Mouse (Mus musculus): ENCODE results near the gene Ppp1r12b.

The Ppp1r12b gene

DNA sequence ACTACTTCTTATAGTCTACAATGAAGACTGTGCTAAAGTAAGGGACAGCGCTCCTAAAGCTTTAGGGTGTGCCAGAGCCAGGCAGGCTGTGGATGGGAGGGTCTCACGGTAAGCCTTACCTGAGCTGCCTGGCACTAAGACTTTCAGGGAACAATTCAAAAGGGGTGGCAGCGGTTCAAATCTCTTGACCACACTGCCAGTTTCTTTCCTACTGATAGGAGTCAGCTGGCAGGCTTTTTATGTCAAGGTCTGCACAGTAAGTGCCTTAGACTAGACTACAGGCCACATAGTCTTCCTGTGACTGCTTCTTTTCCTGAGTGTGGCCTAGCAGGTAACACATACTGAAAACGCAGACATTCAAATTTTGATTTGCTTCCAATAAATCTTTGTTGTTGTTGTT lies 192.5 kb downstream of the Ppp1r12b start:
- in situ Hi-C loops (cut with MboI, MseI), result no loop called here

DNA sequence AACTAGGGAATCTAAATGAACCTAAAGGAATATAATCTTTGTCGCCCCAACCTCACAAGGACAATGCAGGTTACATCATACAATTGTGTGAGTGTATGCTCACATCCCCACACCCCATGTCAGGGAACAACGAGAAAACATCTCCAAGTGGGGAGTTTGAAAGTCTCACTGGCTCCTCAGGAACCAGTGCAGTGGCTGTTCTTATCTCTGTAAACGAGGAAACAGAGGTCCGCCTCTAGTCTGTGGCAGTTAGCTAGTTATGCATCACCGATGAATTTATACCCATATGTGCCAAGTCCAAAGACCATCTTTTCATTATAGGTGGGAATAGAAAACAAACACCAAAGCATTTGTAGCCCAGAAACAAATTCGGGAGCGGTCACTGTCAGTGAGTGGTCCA lies 194.2 kb downstream of the Ppp1r12b start:
- in situ Hi-C loops (cut with MboI, MseI), result no loop called here

DNA sequence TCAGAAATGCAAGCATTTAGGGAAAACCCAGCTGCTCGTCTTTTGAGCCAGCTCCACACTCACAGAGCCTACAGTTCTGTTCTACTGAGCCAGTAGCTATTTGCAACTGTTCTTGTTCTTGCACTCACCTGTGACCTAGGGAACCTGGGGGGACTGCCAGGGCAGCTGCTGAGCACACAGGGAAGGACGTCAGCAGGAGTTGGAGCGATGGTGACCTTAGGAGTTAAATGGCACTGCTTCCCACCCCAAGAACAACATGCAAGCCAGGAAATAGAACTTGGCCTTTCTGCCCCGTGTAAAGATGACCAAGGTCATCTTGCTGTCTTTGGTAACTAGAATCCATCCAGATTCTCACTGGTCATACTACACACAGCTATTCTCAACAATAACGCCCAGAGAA lies 195.1 kb downstream of the Ppp1r12b start:
- in situ Hi-C loops (cut with MboI, MseI), result no loop called here

DNA sequence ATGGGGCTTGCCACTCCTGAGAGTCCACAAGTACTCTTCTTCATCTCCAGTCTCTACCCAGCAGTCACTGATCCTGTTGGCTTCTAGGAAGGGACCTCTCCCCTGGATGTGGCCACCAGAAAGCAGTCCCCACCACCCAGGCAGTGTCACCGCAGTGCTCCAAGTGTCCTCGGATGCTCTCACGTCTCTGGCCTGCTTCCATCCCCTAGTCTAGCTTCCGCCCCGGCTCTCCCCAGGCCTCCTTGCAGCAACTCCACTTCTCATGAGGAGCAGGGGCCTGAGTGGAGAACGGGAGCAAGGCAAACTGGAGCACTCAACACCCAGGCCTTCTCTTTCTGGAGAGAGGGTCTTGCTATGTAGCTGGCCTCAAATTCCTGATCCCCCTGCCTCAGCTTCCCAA lies 196.6 kb downstream of the Ppp1r12b start:
- in situ Hi-C loops (cut with MboI, MseI), result no loop called here

DNA sequence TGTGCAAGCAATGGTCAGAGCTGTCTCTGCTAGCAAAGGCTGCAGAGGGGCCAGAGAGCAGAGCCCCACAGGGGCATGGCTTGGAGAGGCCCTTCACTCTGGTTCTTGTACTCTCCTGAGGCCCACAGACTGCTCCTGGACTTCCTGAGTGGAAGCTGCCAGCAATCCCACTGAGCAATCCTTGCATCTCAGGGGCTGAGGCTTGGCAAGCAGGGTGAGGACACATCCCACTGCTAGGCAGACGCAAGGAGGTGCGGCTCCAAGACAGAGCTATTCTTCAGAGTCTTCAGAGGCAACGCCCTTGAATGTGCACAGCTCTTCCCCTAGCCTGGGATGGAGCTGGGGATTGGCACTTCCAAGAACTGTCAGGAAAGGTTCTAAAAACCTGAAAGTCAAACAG lies 198.5 kb downstream of the Ppp1r12b start:
- in situ Hi-C loops (cut with MboI, MseI), result no loop called here

DNA sequence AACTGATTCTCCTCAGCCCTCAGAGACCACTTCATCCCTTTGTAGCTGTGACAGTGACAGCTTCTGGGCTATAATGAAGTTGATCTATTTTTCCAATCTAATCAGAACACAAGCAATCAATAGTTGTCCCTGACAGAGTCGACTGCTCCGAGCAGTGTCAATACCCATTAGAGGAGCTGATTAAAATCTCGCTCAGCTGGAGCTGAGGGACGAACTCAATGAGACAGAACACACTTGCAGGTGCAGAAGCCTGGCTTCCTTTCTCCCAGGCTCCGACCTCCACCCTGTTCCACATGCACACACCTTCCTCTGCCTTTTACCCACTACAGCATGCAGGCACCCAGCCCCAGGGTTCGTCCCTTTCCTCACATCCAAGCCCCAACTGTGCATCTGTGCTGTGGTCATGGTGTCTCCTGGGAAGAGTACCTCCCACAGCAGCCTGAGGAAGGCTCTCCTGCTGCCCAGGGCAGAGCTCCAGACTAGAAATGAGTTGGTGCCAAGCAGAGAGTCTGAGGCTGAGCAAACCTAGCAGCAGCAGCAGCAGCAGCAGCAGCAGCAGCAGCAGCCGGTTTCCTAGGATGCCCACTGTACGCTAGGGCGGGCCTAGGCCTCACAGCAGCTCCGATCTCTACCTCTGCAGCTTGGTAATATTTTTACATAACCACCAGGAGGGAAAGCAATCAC lies 199.4 kb downstream of the Ppp1r12b start:
- in situ Hi-C loops (cut with MboI, MseI), result no loop called here

DNA sequence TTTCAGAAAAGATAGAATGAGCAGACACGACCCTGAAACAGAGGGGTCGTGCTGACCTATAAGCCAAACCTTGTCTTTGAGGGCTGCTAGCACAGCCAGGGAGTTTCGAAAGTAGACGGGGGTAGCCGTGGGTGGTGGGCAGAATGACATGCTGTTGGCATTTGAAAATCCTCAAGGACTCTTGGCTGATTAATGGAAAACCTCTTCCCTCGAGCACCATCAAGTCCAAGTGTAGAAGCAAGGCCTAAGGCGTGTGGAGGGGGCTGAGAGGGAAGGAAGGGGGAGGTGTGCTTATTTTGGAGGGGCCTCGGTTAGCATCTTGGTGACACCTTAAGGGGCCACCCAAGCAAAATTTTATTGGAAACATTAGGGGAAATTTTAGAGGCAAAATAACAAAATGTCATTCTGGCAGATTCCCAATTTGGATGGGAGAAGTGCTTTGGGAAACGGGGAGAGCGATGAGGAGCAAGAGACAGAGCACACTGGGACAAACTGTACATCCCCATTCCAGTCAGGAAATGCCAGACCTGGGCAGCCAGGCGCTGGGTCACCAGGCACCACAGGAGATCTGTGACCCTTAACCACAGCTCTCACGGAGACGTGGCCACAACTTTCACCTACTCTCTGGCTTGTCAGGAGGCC lies 200.1 kb downstream of the Ppp1r12b start:
- in situ Hi-C loops (cut with MboI, MseI), result no loop called here

DNA sequence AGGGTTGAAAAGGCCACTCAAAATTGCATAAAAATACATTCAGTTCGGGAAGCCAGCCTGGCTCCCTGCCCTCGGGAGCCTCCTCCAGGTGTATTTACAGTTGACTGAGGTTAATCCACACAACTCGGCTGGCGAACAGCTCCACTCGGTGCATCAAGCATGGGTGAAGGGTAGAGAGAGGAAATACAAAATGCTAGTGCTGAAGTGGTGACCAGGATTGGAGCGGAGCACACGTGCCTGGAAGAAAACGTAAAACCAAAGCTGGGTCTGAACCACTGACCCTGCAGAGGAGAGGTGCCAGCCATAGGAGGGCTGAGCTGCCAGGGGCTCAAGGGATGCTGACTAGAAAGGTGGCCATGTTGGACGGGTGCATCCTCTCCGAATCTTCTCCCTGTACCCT lies 200.9 kb downstream of the Ppp1r12b start:
- in situ Hi-C loops (cut with MboI, MseI), result no loop called here

DNA sequence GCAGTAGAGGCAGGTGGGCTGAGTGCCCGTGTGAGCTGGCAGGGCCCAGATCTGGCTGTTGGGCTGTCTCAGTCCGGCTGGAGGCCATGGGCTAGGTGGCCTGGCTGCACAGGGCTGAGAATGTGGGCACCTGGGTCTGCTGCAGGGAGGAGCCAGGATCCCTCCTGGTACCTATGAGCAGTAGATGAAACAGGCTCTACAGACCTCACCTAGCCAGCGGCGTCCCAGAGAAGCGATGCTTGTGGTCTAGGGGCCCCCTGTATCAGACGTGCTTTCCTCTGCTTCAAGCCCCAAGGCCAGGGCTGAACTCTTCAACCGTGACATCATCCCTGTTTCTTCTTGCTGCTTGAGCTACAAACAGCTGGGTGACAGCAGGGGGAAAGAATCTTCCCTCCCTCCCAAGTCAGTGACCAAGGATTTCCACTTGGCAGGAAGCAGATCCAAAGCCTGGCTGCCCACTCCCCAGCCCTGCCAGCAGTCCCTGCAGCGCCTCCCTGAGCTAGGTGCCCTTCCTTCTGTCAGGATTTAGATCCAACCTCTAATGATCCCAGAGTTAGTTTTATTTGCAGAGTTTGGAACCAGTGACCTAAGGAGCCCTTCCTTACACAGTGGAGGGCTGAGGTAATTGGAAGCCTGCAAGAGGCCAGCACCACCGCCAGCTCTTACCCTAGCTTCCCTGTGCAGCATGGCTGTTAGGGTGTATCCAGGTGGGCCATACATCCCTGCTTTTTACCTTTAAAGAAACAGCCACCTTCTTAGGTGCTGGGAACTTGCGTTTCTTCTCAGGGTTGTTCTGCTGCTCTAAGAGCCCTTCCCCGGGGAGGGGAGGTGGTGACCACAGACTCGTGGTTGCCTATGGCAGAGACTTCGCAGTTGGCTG lies 201.8 kb downstream of the Ppp1r12b start:
- in situ Hi-C loops (cut with MboI, MseI), result no loop called here

DNA sequence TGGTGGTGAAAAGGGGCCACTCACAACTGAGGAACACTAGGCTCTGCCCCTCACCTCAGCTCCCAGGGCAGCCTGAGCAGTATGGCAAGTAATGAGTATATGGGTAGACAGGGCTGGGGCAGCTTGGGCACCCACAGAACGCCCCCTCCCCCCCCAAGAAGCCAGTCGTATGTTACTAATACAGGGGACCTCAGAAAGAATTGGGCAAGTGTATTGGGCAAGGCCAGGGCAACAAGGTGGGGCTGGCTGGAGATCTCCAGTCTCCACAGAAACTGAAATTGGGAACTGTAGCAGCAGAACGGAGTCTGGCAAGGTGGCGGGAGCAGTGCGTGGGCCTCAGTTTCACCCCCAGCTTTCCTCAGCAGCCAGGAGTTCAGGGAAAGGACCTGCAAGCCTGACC lies 203.3 kb downstream of the Ppp1r12b start:
- in situ Hi-C loops (cut with MboI, MseI), result no loop called here

DNA sequence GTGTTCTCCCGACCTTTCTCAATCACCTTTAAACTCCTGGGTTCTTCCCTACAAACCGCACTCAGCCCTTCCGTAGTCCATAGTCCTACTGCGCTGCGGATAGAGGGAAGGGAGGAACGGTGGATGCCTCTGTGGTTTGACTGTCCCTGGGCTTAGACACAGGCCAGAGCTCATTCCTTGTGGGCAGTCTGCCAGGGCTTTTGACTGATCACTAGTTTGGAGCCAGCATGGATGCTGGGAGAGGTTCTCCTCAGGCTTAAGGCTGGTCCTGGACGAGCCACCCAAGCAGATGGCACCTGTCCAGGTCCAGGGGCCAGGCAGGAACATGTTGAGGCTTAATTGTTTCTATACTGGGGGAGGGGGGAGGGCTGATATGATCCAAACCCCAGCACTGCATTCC lies 205.9 kb downstream of the Ppp1r12b start:
- in situ Hi-C loops (cut with MboI, MseI), result no loop called here

DNA sequence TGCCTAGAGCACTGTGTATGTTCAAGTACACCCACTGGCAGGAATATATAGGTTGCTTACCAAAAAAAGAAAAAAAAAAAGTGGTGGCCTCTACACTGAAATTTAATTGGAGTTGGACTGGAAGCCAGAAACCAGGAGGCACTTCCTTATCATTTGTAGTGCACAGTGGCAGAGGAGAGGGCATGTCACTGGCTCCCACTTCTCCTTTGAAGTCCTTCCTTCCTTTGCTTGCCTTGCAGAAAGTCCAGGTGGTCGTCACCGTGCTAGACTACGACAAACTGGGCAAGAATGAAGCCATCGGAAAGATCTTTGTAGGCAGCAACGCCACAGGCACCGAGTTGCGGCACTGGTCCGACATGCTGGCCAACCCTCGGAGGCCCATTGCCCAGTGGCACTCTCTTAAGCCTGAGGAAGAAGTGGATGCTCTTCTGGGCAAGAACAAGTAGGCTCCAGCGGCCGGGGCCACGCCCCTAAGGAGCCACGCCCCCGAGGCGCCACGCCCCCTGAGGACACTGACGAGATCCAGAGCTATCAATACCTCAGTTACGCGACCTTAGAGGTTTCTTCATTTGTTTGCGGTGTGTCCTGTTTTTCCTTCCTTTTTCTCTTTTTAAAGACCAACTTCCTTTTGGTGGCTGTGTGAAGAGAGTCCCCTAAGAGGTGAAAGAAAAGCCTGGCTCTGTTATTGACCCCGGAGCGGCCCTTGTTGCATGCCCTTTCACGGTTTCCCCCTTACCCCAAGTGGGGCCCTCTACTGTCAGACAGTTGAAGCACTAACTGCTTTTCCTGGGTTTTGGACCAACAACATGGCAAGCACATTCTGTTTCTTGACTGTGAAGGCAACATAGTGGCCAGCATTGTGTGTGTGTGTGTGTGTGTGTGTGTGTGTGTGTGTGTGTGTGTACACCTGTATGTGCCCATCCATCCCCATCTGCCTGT lies 208.2 kb downstream of the Ppp1r12b start:
- in situ Hi-C loops (cut with MboI, MseI), result no loop called here

DNA sequence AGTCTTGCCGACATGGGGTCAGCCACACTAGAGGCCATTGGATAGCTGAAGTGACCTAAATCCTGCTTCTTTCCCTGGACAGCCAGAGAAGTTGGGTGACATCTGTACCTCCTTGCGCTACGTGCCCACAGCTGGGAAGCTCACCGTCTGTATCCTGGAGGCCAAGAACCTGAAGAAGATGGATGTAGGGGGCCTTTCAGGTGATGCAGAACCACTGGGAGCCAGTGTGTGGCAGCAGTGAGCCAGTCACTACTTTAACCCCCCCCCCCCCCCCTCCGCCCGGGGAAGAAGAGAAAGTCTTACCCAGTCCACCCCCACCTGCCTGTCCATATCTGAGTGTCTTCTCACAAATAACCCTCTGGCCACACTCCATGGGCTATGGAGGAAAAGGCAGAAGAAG lies 210.1 kb downstream of the Ppp1r12b start:
- in situ Hi-C loops (cut with MboI, MseI), result no loop called here

DNA sequence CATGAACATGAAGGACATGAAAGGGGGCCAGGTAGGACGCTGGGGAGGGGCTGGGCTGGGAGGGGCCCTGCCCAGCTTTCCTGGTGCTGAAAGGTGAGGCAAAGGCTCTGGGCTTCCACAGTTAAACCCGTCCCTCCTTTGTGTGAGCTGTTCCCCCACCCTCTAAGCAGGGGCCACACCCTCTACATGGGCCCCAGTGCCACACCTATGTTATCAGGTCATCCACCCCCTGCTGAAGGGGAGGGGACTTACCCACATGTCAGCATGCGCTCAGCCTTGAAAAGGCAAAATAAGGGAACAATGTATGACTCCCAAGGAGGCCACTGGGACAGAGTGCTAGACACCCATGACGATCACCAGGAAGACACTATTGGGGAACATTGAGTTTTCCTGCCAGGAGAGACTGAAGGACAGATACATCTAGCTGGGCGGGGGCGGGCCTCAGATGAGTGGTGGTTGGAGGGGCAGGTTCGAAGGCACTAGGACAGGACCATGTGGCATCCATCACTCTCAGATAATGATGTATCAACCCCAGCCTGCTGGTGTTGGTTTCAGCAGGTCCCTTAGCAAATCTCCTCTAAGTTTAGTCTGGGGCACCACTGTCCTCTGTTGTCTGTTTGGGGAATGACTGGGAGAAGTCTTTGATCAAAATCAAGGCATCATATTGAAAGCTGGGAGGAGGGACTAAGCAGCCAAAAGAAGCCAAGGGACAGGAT lies 213.6 kb downstream of the Ppp1r12b start:
- in situ Hi-C loops (cut with MboI, MseI), result no loop called here

DNA sequence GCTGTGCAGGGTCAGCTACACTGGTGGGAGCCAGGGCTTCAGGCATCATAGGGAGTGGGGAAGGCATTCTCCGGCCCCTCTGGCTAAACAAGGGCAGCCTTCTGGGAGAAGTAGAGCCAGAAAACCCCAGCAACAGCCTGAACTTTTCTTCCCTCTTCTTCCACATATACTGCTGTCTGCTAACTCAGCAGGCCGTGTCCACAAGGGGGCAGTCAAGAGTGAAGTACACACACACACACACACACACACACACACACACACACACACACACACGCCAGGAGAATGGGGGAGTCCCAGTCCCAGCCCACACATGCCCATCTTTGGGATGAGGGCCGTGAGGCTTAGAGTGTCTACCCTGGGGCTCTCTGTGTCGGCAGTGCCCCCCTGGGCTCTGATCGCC lies 214.3 kb downstream of the Ppp1r12b start:
- in situ Hi-C loops (cut with MboI, MseI), result no loop called here

DNA sequence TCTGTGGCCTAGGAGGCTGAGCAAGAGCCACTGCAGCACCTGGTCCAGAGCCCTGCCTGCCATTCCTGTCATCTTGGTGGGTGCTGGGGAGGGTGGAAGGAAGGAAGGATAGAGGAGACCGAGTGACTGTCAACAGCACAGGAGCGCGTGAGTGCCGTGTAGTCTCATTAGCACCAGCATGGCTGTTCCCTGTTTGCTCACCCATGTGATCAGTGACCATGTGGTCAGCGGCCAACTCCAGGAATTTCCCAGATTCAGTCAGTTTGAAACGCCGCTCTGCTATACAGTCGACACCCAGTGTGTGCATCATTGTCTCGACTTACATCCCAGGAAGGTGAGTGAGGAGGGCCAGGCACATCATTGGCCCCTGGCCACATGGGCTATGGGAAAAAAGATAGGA lies 218.3 kb downstream of the Ppp1r12b start:
- in situ Hi-C loops (cut with MboI, MseI), result no loop called here

DNA sequence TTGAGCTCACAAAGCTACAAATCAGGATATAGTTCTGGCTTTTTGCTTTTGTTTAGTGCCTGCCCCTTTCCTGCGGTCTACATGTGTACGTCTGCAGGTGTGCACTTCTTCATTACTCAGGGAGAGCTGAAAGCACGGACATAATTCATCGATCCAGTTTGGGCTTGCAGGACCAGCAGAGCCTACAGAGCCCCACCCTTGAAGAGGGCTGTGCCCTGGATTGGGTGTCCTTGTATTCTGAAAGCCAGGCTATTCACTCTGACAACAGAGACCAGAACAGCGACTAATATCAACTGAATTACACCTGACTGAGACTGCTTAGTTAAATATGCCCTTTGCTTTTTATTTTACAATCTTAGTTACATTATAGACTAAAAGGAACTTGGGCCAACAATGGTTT lies 222.1 kb downstream of the Ppp1r12b start:
- in situ Hi-C loops (cut with MboI, MseI), result no loop called here

DNA sequence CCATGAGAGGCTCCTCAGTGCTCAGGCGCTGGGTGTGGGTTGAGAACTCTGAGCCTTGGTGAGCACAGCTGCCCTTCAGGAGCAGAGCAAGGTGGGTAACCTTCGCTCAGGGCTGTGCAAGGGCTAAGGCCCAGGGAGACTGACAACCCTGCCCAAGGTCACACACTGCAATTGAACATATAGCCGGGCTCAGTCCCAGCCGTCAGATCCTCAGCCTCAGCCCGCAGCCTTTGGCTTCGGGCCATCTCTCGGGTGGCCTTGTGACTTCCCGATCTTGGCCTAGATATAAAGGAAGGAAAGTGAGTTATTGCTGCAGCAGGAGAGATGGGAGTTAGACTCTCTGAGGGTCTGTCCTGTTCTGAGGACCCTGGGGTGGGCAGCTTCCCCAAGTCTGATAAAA lies 228.5 kb downstream of the Ppp1r12b start:
- in situ Hi-C loops (cut with MboI, MseI), result no loop called here

DNA sequence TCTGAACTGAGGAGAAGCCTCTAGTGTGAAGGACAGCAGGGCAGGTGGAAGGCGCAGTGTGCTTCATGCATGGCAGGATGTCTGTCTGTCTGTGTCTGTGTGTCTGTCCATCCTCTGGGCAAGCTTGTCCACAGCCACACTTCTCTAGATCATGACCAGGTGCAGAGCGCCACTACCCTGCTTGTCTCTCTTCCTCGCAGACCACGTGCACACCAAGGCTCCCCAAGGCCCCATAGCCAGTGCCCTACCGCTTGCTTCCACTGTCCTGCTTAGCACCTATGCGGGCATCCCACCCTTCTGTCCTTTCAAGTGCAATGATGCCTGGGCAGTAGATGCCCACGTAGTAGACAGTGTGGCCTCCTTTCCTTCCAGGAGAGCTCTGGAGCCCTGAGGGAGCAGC lies 229.3 kb downstream of the Ppp1r12b start:
- in situ Hi-C loops (cut with MboI, MseI), result no loop called here

DNA sequence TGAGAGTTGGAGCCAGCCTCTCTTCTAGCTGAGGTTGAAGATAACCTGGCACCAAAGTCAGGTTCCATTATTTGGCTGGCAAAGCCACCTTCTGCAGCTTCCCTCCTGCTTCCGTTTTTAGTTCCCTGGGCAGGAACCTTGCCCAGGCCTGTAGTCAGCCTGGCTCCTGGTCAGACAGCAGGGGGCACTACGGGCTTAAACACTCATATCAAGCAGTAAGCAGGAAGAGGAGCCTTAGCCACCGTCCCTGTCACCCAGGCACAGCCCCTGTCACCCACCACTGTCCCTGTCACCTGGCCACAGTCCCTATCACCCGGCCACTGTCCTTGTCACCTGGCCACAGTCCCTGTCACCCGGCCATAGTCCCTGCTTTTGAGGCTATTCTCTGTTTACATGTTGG lies 230.5 kb downstream of the Ppp1r12b start:
- in situ Hi-C loops (cut with MboI, MseI), result no loop called here

DNA sequence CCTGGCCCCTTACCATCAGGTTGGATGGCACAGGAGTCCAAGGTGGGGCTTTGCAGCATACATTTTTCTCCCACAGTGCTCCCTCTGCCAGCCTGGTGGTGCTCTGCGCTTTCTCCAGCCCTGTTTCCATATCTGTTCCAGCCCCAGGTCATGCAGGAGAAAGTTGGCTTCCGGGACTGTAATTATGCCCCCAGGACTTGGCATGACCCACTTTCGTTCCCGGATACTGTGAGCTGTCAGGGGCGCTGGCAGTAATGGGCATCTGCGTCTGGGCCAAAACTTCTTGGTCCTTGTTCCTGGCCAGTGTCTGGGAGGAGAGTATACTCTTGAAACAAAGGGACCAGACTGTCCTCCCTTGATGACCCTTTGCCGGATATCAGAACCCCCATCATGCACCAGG lies 232.9 kb downstream of the Ppp1r12b start:
- in situ Hi-C loops (cut with MboI, MseI), result no loop called here

Data from regulatory T cell (primary cell).